Mouse (Mus musculus) heart, embryonic 16.5 days (tissue): ENCODE data around the gene Zswim1. TPM values are rescaled to one million over a fixed set of nuclear protein-coding genes. Genes with fewer than 3 reads are reported as not detected.
"Not testable (repeated sequence)": the region's sequence is repeated elsewhere in the genome, so short reads cannot be mapped to it uniquely, and the experiment has no call there.

Source experiments
- ATAC-seq: fragments of 200-750 bp; cut with Nextera tagmentation; replicated peaks from 2 replicates; pipeline ENCODE4 v1.8.0; 2017; ENCODE audit warnings: moderate number of reproducible peaks; ENCODE audit not compliant: insufficient read depth, low FRiP score; ENCODE audit errors: extremely low read depth
- H3K27ac ChIP-seq: fragments of 300-500 bp; sonication (generic); 2 replicates; pipeline ENCODE4 v1.5.1; 2014; ENCODE audit warnings: mild to moderate bottlenecking, low read length, control low read depth, moderate library complexity
- H3K27me3 ChIP-seq: fragments of 300-500 bp; sonication (generic); 2 replicates; pipeline ENCODE4 v1.6.1; 2014; ENCODE audit warnings: low read length, mixed read lengths; ENCODE audit not compliant: control insufficient read depth, insufficient read depth
- H3K36me3 ChIP-seq: fragments of 300-500 bp; sonication (generic); 2 replicates; pipeline ENCODE4 v1.6.1; 2014; ENCODE audit not compliant: control insufficient read depth, insufficient read depth
- H3K4me1 ChIP-seq: fragments of 300-500 bp; sonication (generic); 2 replicates; pipeline ENCODE4 v1.6.1; 2014; ENCODE audit warnings: low read length, mixed read lengths; ENCODE audit not compliant: control insufficient read depth, insufficient read depth
- H3K4me2 ChIP-seq: fragments of 300-500 bp; sonication (generic); 2 replicates; pipeline ENCODE4 v1.6.1; 2014; ENCODE audit warnings: low read depth, mild to moderate bottlenecking, control low read depth, low read length
- H3K4me3 ChIP-seq: fragments of 300-500 bp; sonication (generic); 2 replicates; pipeline ENCODE4 v1.5.1; 2014; ENCODE audit warnings: mild to moderate bottlenecking, control low read depth, low read length
- H3K9ac ChIP-seq: fragments of 300-500 bp; sonication (generic); 2 replicates; pipeline ENCODE4 v1.6.1; 2014; ENCODE audit warnings: low read length, control low read depth
- H3K9me3 ChIP-seq: fragments of 300-500 bp; sonication (generic); replicated peaks from 2 replicates; pipeline ENCODE4 v1.6.1; 2016; ENCODE audit warnings: low read length; ENCODE audit not compliant: control insufficient read depth
- WGBS: fragments of 180-500 bp; shearing (Covaris S2); extraction: QIAGEN DNeasy Blood & Tissue Kit; methylation state at CpG from one replicate; pipeline ENCODE4 v1.1.7; 2014; 5-methylcytosine and 5-hydroxymethylcytosine counted together
- polyA plus RNA-seq: library from polyadenylated mRNA; unstranded; fragments of >200 nt; fragmentation: Nextera tagmentation; extraction: Ambion mirVana; gene quantifications from 2 replicates; pipeline ENCODE4 v1.2.1, GENCODE M21; 2015

Zswim1 gene
- polyA plus RNA-seq, 1 experiment from 2014 or later: 12.1 TPM

DNA sequence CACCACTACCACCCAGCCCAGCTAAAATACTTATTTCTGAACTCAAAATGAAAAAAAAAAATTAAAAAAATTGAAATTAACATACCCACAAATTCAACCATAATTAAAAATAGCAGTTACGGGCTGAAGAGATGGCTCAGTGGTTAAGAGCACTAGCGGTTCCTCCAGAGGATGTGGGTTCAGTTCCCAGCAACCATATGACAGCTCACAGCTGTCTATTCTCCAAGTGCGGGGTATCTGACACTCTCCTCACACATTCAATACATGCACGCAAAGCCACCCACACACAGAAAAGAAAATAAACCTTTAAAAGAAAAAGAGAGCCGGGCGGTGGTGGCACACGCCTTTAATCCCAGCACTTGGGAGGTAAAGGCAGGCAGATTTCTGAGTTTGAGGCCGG is 27.6 kb downstream of the Zswim1 start:
- Histone ChIP-seq H3K4me2 (no peak overlapping the region), H3K4me3 (no peak overlapping the region), H3K9me3 (no peaks in the 10 kb centered on the region), H3K36me3 (no peaks in the 10 kb centered on the region), H3K4me1 (no peaks in the 10 kb centered on the region), H3K27me3 (peaks cover 12% of the 10 kb centered on the region), H3K27ac (no peak overlapping the region), H3K9ac (no peak overlapping the region)
- ATAC-seq: no peak
- 75% methylated on average over 8 of the region's 8 CpGs for WGBS

DNA sequence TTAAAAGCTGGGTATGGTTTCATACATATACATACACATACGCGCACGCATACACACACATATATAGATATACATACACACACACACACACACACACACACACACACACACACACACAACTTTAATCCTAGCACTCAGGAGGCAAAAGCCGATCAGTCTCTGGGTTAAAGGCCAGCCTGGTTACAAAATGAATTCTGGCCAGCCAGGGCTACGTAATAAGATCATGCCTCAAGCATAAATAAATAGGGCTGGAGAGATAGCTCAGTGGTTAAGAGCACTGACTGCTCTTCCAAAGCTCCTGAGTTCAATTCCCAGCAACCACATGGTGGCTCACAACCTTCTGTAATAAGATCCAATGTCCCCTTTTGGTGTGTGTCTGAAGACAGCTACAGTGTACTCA is 33.1 kb downstream of the Zswim1 start:
- H3K36me3 ChIP-seq, H3K4me2 ChIP-seq, H3K9me3 ChIP-seq, ATAC-seq, H3K4me1 ChIP-seq, H3K27ac ChIP-seq, H3K9ac ChIP-seq, H3K4me3 ChIP-seq: not testable (repeated sequence)
- H3K27me3 ChIP-seq: peaks cover 31% of the 10 kb centered on the region
- WGBS: 80% methylated on average over 5 of the region's 5 CpGs

DNA sequence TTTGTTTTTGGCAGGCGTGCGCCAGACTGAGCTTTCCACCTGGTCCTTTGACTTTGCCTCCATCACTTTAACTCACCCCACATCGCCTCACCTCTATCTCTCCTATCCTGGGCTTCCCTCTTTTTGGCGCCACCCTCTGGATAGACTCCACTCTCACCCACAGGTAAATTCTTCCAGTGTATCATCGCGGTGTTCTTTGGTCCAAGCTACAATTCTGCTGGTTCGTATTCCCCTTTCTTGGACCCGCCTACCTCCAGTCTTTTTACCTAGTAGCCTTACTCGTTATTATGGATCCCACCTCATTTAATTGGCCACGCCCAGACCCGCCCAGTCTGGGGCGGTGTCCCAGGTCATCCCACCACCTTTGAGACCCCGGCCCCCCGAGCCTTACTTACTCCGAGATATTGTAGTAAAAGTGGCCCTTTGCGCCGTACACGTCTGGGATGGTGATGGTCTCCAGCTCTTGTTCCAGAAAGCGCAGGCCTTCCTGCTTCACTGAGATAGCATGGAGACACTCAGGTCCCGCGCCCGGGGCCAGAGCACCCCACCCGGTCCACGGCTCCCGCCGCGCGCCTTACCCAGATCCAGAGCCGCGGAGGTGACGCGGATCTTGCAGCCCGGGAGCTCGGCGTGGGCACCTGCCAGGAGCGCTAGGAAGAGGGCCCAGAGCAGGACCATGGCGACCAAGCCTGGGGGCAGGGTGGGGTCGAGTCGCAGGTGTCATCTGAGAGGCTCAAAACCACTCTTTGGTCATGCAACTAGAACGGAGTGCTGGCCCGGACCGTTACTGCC is 34.0 kb downstream of the Zswim1 start:
- H3K4me3 ChIP-seq: peak overlapping the region; percentile 62
- no peak overlapping the region for H3K27ac ChIP-seq
- peak overlapping the region; percentile 69 for H3K9ac ChIP-seq
- no peaks in the 10 kb centered on the region for H3K36me3 ChIP-seq
- peaks cover 31% of the 10 kb centered on the region for H3K27me3 ChIP-seq
- 1% methylated on average over 42 of the region's 42 CpGs for WGBS
- no peaks in the 10 kb centered on the region for H3K9me3 ChIP-seq
- peak overlapping the region; percentile 98 for H3K4me2 ChIP-seq
- peaks cover 16% of the 10 kb centered on the region for H3K4me1 ChIP-seq
- ATAC-seq: no peak

DNA sequence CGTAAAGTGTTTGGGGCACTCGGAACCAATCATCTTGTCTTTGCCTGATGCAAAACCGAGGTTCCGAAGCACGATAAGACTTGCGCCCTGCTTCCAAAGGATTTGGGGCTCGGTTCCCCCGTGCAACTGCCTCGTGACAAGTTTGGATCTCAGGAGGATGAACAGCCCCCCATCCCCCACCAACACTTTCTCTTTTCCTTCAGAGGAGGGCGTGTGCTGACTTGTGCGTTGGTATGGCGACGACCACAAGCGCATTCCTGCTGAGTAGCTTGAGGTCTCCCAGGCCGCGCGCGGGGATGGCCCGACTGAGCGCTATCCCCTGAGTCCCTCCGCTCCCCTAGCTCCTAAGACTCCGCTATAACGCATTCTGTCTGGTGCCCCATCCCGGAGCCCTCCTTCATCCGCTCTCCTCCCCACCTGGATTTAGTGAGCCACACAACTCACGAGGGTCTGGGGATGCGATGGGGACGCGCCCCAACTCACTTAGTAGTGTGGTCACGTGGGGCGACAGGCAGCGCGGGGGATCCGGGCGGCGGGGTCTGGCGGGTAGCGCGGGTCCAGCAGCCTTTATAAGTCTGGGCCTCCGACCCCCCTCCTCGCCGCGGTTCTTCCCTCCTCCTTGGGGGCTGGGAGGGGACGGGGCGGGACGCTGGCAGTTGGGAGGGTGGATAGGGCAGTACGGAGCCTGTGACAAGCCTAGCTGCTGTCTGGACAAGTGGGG is 34.8 kb downstream of the Zswim1 start, which contains the start of gene Pltp:
Gene Pltp (minus strand): TSS at position 611 of the 721 bp plus-strand sequence.
- WGBS: under 1% methylated on average over 44 of the region's 47 CpGs
- H3K4me1 ChIP-seq: peaks cover 23% of the 10 kb centered on the region
- peak within 1 kb of the TSS; percentile 62 for H3K4me3 ChIP-seq
- H3K27me3 ChIP-seq: peaks cover 31% of the 10 kb centered on the region
- no peaks in the 10 kb centered on the region for H3K9me3 ChIP-seq
- peak within 1 kb of the TSS; percentile 98 for H3K4me2 ChIP-seq
- no peaks in the 10 kb centered on the region for H3K36me3 ChIP-seq
- peak within 1 kb of the TSS; percentile 23; the same call in 1 of the 2 replicates for H3K27ac ChIP-seq
- ATAC-seq: peak; percentile 65; the same call in 1 of the 2 replicates
- peak within 1 kb of the TSS; percentile 69 for H3K9ac ChIP-seq

DNA sequence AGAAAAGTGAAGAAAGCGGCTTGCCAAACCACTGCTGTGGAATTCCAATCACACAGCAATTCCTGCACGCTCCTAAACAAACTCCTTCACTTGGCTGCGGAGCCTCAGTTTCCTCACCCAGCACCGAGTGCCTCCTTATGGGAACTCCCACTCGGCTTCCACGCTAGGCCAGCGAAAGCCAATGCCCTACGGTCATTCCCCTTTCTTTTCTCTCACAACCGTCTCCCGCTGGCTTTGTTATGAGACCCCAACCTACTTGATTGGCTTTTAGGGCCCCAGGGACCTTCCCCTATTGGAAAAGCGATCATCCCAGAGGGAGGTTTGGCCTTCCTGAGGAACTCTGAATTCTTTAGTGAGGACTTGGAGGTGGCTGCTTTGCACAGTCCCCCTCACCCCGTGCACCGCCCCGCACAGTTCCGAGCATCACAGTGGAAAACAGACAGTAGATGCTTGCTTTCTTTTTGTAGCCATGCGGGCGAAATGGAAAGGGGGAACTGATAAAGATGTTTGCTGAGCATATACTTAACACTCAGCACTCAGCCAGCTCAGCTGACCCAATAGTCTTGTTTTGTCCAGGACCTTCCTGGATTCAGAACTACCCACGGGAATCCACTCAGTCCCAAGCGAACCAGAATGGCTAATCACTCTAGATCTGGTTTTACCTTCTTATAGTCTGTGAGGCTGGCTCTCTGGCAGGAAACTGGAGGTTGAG is 35.5 kb downstream of the Zswim1 start:
- peak overlapping the region; percentile 98 for H3K4me2 ChIP-seq
- H3K9me3 ChIP-seq: no peaks in the 10 kb centered on the region
- peak overlapping the region; percentile 69; the same call in 1 of the 2 replicates for H3K9ac ChIP-seq
- ATAC-seq: no peak
- H3K36me3 ChIP-seq: no peaks in the 10 kb centered on the region
- peak overlapping the region; percentile 23; the same call in 1 of the 2 replicates for H3K27ac ChIP-seq
- H3K4me3 ChIP-seq: peak overlapping the region; percentile 62
- H3K27me3 ChIP-seq: peaks cover 31% of the 10 kb centered on the region
- 14% methylated on average over 19 of the region's 19 CpGs for WGBS
- H3K4me1 ChIP-seq: peaks cover 28% of the 10 kb centered on the region

DNA sequence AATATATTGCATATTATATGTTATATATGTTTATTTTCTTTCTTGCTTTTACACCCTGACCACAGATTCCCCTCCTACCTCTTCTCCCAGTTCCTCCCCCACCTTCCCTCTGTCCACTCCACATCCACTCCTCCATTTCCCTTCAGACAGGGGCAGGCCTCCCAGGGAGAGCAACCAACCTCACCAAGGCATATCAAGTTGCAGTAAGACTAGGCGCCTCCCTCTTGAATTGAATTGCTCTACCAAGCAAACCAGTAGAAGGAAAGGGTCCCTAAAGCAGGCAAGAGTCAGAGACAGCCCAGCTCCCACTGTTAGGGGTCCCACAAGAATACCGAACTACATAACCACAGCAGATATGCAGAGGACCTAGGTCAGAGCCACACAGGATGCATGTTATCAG is 36.7 kb downstream of the Zswim1 start:
- ATAC-seq: no peak
- H3K4me3 ChIP-seq: no peak overlapping the region
- no peaks in the 10 kb centered on the region for H3K9me3 ChIP-seq
- 52% methylated on average over 2 of the region's 2 CpGs for WGBS
- H3K36me3 ChIP-seq: no peaks in the 10 kb centered on the region
- H3K4me1 ChIP-seq: peaks cover 28% of the 10 kb centered on the region
- no peak overlapping the region for H3K9ac ChIP-seq
- peaks cover 27% of the 10 kb centered on the region for H3K27me3 ChIP-seq
- no peak overlapping the region for H3K4me2 ChIP-seq
- H3K27ac ChIP-seq: no peak overlapping the region

DNA sequence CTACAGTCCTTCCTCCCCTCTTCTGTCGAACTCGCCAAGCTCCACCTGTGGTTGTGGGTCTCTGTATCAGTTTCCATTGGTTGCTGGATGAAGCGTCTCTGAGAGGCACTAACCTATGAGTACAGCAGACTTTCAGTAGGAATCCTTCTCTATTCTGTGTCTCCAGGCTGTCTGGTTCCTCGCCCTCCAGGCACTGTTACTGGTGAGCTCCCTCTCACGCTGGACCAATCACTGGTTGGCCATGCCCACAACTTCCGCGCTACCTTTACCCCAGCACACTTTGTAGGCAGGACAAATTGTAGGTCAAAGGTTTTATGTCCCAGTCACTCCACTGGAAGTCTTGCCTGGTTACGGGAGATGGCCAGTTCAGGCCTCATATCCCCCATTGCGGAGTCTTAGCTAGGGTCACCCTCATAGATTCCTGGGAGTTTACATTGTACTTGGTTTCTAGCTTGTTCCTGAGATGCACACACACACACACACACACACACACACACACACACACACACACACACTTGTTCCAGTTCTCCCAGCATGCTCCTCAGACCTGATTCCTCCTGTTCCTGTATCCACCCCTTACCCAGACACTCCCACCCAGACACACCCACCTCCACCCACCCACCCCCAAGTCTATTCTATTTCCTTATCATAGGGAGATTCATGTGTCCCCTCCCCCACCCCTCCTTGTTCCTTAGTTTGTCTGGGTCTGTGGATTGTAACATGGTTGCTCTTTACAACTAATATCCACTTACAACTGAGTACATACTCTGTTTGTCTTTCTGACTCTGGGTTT is 37.4 kb downstream of the Zswim1 start:
- Histone ChIP-seq H3K4me2 (no peak overlapping the region), H3K9ac (no peak overlapping the region), H3K27ac (no peak overlapping the region), H3K36me3 (no peaks in the 10 kb centered on the region), H3K9me3 (no peaks in the 10 kb centered on the region), H3K27me3 (peaks cover 21% of the 10 kb centered on the region), H3K4me1 (peaks cover 28% of the 10 kb centered on the region), H3K4me3 (no peak overlapping the region)
- WGBS: 66% methylated on average over 9 of the region's 9 CpGs
- ATAC-seq: no peak

DNA sequence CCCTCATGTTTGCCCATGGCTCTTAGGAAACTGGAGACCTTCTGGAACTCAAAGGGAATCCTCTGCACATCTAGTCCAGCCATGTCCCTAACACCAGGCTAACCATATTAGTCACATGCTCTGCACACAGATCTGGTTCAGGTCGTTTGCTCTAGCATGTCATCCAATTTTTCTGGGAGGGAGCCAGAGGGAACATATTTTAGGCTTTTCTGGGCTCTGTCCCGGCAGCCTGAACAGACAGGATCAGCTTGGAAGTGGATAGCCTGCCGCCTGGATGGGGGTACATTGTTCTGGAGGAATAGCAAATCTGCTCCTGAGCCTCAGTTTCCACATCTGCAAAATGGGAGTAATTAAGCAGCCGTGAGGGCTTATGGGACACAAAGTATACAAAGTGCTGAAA is 38.6 kb downstream of the Zswim1 start:
- ATAC-seq: no peak
- no peaks in the 10 kb centered on the region for H3K36me3 ChIP-seq
- 58% methylated on average over 4 of the region's 4 CpGs for WGBS
- H3K9ac ChIP-seq: no peak overlapping the region
- H3K4me1 ChIP-seq: peaks cover 28% of the 10 kb centered on the region
- H3K9me3 ChIP-seq: no peaks in the 10 kb centered on the region
- H3K4me3 ChIP-seq: no peak overlapping the region
- H3K27ac ChIP-seq: no peak overlapping the region
- H3K27me3 ChIP-seq: peaks cover 12% of the 10 kb centered on the region
- no peak overlapping the region for H3K4me2 ChIP-seq
